Mouse (Mus musculus): Measurements from ENCODE around the gene Prmt3. TPM values are rescaled to one million over a fixed set of nuclear protein-coding genes. Genes with fewer than 3 reads are reported as not detected.

Gene Prmt3
- total RNA-seq, 2 experiments from 2014 or later = 10.5 to 12.2 TPM

GRCm38 (mm10) chr7:49794304-49794703 lies 16.2 kb downstream of the Prmt3 start:
- no peak for DNase-seq

DNA sequence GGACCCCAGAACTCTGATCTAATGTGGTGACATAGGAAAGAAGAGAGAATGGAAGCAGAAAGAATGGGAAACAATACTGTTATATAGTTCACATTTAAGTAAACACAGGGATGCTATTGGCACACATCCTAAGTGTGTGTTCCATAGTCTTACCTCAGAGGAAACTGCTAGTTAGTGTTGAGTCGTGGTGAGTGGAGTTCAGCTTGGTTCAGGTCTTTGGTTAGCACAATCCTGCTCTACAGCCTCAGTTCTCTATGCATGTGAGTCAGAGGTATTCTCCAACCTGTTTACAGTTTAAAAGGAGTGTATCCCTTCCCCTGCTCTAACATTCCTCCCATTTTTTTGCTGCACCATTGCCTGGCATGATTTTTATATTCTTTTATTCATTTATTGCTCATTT lies 19.0 kb downstream of the Prmt3 start:
- DNase-seq = no peak

DNA sequence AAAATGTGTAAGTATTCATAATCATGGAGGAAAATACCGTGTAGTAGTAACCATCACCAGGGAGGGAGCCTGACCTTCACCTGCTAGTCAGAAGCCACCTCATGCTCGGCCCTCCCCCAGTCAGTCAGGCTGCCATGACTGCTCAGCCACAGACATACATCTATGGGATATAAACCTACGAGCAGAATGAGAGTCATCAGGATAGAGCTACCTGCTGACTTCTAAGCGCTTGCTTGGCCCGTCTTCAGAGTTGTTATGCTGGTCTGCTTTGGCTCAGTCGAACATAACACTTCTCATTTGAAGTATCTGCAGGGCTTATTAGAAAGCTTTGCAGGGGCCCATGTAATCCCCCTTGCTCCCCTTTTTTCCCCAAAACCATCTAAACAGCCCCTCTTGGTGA lies 25.4 kb downstream of the Prmt3 start:
- DNase-seq = no peak

GRCm38 (mm10) chr7:49804638-49805165 lies 26.6 kb downstream of the Prmt3 start:
- no peak for DNase-seq

- DNase-seq = no peak
Observed at GRCm38 (mm10) chr7:49805618-49806017, 27.5 kb downstream of the Prmt3 start.

DNA sequence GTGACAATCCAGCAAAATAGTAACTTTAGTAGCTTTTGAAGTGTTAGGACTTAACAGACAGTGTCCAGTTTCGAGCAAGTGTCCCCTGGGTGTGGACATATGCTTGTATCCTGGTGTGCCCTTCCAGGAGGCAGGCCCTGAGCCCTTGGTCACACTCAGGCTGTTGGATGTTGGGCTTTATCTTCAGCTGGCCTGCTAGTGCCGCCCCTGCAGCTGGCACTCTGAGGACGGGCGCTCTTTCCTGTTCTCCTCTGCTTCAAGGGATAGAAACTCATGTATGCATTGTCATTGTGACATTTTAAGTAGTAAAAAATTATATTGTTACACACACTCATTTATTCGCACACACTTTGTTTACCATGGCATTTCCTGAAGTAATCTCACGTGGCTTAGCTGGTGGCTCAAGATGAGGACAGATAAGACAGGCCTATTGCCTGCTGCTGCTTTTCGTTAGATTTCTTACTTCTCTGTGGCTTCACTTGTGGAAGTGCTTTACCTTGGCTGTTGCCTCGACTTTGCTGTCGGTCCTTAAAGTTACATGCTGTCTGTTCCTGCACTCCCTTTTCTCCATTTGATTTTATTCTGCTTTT lies 29.0 kb downstream of the Prmt3 start:
- DNase-seq = no peak

DNA sequence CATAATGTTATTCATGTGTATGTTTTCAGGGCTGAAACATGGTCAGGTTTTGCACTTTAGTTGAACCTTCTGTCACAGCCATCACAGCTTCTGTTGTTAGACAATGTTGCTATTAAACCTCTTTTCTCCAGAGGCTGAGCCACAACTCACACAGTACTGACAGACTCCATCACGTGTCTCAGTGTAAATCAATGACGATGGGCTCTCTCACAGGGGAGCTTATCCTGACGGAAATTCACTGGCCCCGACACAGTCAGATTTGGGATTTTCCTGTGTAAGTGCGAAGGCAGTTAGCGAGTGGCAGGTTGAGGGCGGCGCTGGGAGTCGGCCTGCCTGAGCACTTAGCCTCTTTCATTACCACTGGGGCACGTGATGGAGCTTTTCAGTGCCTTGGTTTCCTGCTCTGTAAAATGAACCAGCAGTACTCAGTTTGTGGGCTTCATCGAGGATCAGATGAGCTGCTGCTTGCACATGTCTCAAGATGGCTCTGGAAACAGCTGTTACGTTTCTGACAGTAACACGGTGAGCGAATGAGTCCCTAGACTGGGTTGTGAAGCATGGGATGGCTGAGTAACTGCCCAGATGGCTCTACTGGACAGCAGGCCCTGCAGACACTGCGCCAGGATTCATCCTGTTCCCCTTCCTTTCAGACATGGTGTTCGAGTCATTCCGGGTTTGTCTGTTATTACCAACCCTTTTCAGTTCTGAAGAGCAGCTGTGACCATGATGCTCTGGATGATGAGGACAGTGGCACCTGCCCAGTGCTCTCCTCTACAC lies 29.9 kb downstream of the Prmt3 start:
- no peak for DNase-seq

- no peak for DNase-seq
Observed at GRCm38 (mm10) chr7:49809100-49809499, 31.0 kb downstream of the Prmt3 start.

GRCm38 (mm10) chr7:49809562-49809961 lies 31.4 kb downstream of the Prmt3 start:
- DNase-seq = no peak

DNA sequence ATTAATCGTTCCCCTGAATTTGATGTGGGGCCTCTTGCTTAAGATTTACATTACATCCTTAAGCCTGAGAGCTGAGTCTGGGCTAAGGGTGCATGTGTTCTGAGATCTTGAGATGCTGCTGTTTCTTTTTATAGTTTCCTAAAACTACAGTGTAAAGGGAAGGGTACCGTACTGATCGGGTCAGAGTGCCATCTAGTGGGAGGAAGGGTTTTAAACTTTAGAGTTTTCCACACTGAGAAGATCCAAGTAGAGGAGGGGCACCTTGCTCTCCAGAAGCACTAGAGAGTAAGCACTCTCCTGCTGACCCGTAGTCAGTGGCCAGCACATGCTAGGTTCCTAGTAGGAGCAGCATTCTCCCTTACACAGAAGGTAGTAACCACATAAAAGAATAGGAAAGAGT lies 33.2 kb downstream of the Prmt3 start:
- DNase-seq = no peak

DNA sequence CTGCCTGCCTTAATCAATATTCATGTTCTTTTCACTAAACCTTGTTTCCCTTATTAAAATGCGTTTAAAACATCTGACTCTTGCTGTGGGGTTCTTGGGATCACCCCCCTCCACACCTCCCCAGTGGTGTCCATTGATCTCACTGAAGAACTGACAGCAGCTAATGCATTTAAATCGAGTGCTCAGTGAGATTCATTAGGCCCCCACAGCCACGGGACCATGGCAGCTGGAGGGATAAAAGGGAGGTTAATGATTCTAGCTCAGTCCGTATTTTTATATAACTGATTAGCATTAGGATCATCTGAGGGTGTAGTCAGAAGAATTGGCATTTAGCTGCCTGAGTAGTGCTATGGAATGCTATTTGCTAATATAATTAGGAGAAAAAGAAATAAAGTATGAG lies 41.2 kb downstream of the Prmt3 start:
- DNase-seq = no peak

DNA sequence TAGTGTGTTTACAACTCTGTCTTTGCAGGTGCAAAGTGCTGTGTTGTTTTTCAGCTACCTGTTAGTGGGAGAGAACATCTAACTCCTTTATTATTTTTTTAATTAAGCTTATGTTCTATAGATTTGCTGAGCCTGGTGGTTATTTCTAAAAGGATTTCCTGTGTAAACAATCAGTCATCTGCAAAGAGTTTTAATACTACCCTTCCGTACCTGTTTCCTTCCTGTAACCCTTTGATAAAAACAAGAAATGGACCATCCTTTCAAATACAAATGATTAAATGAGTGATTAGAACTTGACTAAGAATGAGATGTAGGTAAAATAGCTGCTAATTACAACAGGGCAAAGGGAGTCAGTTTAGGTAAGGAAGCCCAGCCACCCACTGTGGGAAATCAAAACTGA lies 43.2 kb downstream of the Prmt3 start:
- DNase-seq = no peak

DNA sequence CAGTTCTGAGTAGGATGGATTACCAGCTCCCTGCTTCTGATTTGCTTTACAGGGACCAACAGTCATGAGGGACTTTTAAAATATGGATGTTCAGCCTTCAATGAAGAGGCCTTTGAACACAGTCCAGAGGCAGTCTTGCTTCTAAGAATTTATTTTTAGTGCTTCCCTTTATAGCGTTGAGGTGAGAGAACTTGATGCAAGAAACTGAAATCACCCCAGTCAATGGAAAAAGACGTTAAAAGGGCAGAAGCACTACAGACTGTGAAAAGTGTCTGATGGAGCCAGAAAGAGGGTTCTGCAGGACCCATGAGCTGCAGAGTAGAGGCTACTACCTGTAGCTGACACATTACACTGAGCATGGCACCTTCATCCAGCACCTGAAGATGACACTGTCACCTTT lies 43.9 kb downstream of the Prmt3 start:
- DNase-seq = no peak

- DNase-seq = no peak
Observed at GRCm38 (mm10) chr7:49823595-49823994, 45.4 kb downstream of the Prmt3 start.

GRCm38 (mm10) chr7:49824043-49824442 lies 45.9 kb downstream of the Prmt3 start:
- DNase-seq = no peak

DNA sequence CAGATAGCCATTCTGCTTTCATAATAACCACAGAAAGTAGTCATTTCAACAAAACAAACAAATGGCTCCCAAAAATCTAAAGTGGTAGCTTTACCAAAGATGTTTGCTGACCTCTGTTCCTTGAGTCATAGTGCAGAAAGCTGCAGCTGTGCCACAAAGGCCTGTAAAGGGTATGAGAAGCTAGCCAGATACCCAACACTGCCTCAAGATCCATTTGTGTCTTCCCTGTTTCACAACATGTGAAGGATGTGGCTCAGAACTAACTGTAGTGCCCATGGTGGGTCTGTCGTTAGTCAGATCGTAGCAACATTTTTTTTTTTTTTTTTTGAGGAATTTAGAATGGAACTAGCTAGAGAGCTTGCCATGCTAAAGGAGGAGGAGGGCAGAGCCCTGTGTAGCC lies 46.4 kb downstream of the Prmt3 start:
- DNase-seq = no peak

DNA sequence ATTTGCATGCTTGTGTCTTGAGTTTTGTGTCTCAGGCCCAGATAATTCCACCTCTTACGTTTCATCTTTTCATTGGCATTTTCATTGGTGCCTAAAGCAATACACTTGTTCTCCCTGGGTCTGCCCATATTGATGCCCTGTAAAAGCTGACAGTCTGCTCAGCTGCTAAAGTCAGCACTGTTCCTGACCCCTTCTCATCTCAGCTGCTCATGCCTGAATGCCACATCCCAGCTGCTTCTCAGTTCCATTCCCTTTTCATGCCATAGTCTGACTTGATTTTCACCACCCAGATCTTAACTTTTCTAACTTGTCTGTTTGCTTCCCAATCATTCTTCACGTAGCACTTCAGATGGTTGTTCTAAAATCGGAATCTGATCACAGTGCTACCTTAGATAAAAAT lies 47.3 kb downstream of the Prmt3 start:
- DNase-seq = no peak

GRCm38 (mm10) chr7:49827920-49828319 lies 49.8 kb downstream of the Prmt3 start:
- DNase-seq = no peak

DNA sequence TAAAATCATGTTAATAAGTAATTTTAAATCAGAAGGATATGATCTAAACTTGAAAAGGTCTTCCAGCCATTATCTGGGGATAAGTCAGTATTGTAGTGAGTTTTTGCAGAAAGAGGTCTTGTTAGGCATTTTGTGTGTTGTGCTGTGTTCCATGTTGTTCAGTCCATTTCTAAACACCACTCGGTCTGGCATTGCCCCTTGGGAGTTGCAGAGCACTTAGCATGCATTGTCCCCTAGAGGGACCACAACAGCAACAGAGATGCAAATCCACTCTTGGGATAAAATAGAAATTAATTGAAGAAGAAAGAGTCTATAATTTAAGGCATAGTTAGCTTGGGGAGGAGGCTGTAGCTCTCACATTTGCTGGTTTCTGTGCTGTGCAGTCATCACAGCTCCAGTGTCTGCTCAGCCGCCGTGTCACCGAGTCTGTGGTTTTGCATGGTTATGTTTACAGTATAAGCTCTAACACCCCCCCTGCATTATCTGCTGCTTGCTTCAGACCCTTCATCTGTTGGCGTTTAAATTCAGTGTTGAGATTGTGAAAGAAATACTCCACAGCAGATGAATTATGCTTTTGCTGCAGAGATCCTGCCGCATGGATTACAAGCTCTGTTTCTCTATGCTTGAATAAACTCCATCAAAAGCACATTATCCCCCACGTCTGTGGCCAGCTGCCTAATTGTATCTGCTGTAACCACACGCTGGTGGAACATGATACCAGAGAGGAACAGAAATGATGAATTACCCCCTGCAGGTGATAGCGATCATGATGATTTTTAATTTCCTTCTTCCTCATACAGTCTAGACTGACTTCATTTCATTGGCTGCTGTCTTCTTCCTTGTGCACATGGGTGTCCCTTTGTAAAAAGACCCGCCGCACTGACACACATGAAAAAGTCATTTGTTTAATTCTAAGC lies 64.5 kb downstream of the Prmt3 start:
- no peak for DNase-seq

- no peak for DNase-seq
Observed at GRCm38 (mm10) chr7:49843304-49843933, 65.3 kb downstream of the Prmt3 start.

DNA sequence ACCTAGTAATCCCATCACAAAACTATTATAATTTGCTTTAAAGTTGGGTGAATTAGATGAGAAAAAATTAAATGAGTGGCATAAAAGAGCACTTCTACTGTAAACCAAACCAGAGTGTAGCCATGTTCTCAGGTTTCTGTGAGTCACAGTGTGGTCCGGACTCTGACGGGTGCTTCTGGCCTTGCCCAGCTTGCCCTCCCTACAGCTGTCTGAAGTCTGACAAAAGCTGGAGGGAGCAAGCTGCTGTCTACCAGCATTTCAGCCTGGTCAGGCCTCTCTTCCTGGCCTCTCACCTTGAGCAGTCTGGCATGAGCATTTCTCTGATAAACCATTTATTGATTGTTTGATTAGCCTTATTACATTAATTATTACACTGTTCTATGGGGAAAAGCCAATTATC lies 69.8 kb downstream of the Prmt3 start:
- no peak for DNase-seq

All from gastrocnemius, postnatal 25 days (tissue).